Mouse (Mus musculus): ENCODE results near the gene Calr3.

Calr3 gene

GRCm38 (mm10) chr8:72434952-72435351, 8.7 kb downstream of the Calr3 start:
- DNase-seq: peak; percentile 68

GRCm38 (mm10) chr8:72429676-72430075, 14.0 kb downstream of the Calr3 start:
- no peak for DNase-seq

DNA sequence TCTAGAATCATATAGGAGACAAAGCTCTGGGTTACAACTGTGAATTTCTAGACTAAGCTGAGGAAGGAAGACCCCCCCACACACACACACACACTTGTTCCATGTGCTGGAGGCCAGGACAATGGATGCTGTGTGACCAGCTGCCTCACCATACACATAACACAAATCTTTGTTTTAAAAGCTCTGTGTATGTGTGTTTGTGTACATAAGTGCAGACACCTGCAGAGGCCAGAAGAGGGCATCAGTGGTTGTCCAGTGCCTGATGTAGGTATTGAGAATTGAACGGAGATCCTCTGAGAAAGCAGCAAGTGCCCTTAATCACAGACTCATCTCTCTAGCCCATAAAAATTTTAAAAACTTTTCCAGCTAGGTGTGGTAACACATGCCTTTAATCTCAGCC, 20.7 kb downstream of the Calr3 start:
- DNase-seq: no peak

- peak; percentile 100 for DNase-seq
Measured at GRCm38 (mm10) chr8:72421362-72422335, 22.0 kb downstream of the Calr3 start, which contains the start of gene Eps15l1. Eps15l1 (minus strand) TSS chr8:72421460.

- DNase-seq: peak; percentile 59
Measured at GRCm38 (mm10) chr8:72420571-72421361, 22.9 kb downstream of the Calr3 start.

DNA sequence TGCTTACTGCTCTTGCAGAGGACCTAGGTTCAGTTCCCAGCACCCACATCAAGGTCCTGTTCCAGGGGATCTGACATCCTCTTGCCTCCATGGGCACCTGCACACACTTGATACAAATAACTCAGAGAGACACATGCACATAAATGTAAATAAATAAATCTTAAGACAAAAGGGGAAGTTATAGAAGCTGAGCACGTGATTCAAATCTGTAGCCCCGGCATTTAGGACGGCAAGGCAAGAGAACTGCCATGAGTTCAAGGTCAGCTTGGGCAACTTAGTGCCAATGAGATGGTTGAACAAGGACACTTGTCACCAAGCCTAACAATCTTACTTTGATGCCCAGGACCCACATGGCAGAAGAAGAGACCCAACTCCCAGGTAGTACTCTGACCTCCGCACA, 25.6 kb downstream of the Calr3 start:
- DNase-seq: no peak

- DNase-seq: no peak
Measured at GRCm38 (mm10) chr8:72415252-72415651, 28.4 kb downstream of the Calr3 start.

- no peak for DNase-seq
Measured at GRCm38 (mm10) chr8:72413839-72414238, 29.8 kb downstream of the Calr3 start.

GRCm38 (mm10) chr8:72409443-72409842, 34.2 kb downstream of the Calr3 start:
- DNase-seq: no peak

- DNase-seq: no peak
Measured at GRCm38 (mm10) chr8:72407878-72408277, 35.8 kb downstream of the Calr3 start.

- no peak for DNase-seq
Measured at GRCm38 (mm10) chr8:72402981-72403380, 40.7 kb downstream of the Calr3 start.

- no peak for DNase-seq
Measured at GRCm38 (mm10) chr8:72401381-72401780, 42.3 kb downstream of the Calr3 start.

DNA sequence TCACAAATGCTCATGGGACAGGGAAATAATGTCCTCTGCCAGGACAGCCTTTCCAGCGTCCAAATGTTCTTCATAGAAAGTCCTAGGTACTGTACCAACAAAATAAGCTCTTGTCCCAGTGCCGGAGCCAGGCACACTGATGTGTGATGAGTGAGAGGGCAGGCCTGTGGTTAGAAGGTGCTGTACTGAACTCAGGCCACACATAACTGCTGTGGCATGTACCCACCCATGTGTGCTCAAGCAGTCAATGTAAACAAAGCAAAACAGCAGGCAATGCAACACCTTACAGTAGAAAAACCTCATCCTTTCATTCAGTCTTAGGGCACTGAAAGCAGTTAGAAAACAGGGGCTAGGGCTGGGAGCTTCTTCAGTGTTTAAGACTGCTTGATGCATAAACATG, 57.9 kb downstream of the Calr3 start:
- DNase-seq: no peak

DNA sequence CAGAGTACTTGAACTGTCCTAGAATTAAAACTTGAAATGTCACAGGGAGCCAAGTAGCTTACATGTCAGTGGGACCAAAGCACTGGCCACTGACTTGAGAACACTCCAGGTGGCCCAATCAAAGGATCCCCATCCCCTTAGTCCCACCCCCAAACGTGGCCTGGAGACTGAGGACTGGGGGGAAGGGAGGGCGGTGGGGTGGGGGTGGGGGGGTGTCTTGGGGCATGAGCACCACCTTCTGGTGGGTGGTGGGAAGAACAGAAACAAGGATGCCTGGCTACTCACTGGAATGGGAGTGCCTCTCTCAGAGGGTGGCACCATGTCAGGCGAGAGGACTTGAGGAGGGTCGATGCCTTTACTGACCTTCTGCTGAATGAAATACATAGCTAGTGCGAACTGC, 61.3 kb downstream of the Calr3 start:
- DNase-seq: no peak

DNA sequence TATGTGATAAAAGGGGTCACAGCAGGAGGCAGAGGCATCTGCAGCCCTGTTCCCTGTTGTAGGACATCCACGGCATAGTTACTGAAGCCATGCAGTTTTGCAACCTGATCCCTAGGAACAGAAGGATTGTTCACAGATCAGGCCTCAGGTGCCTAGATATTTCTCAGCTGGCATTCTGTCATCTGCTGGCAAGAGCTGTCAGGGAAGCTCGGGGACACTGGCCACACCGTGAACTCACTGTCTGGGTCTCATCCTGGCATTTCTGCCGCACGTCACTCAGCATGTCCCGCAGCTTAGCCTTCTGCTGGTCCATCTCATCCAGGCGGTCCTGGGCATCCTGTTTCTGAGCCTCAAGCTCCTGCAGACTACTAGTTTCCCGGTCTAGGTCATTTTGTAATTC, 63.0 kb downstream of the Calr3 start:
- no peak for DNase-seq

- DNase-seq: no peak
Measured at GRCm38 (mm10) chr8:72376900-72377299, 66.8 kb downstream of the Calr3 start.

GRCm38 (mm10) chr8:72376309-72376708, 67.4 kb downstream of the Calr3 start:
- DNase-seq: no peak

- DNase-seq: no peak
Measured at GRCm38 (mm10) chr8:72375161-72375560, 68.5 kb downstream of the Calr3 start.
